Mouse (Mus musculus) embryonic fibroblast, embryonic 13.5 days (primary cell): Measurements from ENCODE around the gene Peli1.

Source experiments
- CTCF ChIP-seq: IDR thresholded peaks from 2 replicates; pipeline ENCODE4 v1.5.1; 2011; ENCODE audit warnings: mild to moderate bottlenecking, control low read depth, low read length, moderate library complexity, borderline replicate concordance; ENCODE audit not compliant: insufficient read depth
- POLR2A ChIP-seq: IDR thresholded peaks from 2 replicates; pipeline ENCODE4 v1.6.1; 2011; ENCODE audit warnings: low read depth, mild to moderate bottlenecking, control low read depth, low read length, moderate library complexity

GRCm38 (mm10) chr11:21182709-21183108, 91.6 kb downstream of the Peli1 start:
- TF ChIP-seq POLR2A = no peak
- TF ChIP-seq CTCF = no peak
